Mouse (Mus musculus) A20 (cell line): ENCODE measurements at regions not wholly inside any gene's neighbourhood (a gene's known extent, or its start where the extent isn't known, plus 50 kb on each side); places are given as distances from the start of the nearest gene placed in this dataset.

ENCODE experiments used
- DNase-seq: peaks from one replicate; pipeline ENCODE4 v3.0.0-alpha.2; 2011; ENCODE audit warnings: low read depth, low spot score

DNA sequence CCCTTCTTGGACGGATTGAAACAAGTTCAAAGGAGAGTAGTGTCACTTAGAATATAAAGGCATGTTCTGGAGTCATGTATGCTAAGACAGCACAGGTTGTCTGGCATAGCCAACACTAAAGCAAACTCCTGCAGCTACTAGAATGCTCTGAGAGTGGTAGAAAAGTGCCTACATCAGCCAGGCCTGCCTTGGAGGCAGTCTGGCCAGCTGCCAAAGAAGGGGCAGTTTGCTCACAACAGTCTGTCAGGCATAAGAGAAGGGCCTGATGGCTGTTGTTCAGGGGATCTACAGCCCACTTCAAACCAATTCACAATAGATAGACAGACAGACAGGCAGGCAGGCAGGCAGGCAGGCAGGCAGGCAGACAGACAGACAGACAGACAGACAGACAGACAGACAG is 136.5 kb upstream of the Dap start:
- no peak for DNase-seq

DNA sequence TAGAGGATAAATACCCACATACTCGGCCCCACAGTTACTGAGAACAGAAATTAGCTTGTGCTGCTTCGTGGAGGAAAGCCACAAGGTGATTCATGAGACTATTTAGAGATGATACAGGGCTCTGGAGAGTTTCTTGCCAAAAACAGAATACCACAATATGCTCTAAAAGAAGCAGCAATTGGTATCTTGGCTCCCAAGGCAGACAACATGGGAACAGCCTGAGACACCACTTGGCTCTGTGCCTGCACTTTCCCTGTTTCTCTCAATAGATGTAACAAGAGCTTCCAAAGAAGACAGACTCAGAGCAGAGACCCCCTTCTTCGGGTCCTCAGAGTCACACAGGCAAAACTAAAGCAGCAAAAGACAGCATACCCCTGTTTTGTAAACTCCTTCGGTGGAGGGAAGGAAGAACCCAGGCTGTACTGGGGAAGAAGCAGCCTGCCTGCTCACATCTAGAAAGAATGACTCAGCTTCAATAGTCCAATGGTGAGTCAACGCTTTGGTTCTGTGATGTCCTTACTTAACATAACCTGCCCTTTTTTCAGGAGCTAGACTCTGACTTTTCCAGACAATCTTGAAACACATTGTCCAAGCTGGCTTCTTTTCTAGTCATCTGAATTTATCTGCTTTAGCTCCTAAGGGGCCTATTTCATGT is 132.1 kb upstream of the Dap start:
- no peak for DNase-seq

GRCm38 (mm10) chr15:31096206-31096605 is 127.9 kb upstream of the Dap start:
- no peak for DNase-seq

DNA sequence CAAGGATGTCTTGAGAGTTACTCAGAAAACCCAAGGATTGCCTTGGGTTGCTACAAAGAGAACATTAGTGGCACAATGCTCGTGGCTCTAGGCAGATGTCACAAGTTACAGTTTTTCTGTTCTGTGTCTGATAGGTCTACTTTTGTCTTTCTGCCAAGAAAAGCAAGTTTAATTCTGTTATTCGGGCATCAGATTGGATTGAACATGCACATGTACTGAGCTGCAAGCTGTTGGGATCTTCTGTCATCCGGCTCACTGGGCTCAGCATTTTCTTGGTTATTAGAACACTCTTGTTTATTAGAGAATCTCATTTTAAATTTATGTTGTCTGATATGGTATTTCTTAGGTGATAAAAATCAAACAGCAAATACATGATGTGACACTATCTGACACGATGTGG is 126.8 kb upstream of the Dap start:
- DNase-seq: no peak

- no peak for DNase-seq
Measured at GRCm38 (mm10) chr15:31104743-31105142, 119.4 kb upstream of the Dap start.

DNA sequence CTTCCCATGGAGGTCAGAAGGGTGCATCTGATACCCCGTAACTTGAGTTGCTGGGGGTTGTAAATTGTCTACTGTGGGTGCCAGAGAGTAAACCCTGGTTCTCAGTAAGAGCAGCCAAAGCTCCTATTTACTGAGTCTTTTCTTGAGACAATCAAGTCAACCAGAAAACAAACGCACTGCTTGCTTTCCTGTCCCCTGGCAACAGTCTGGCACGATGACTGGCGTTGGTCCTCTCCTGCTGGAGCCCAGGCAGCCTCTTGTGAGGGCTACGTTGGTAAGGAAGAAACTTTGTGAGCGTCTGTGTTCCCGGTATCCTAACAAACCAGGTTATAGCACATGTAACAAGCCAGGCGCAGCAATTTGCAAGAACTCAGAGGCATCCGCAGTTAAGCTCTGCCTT is 117.2 kb upstream of the Dap start:
- DNase-seq: no peak

- DNase-seq: no peak
Measured at GRCm38 (mm10) chr15:31113216-31113615, 110.9 kb upstream of the Dap start.

DNA sequence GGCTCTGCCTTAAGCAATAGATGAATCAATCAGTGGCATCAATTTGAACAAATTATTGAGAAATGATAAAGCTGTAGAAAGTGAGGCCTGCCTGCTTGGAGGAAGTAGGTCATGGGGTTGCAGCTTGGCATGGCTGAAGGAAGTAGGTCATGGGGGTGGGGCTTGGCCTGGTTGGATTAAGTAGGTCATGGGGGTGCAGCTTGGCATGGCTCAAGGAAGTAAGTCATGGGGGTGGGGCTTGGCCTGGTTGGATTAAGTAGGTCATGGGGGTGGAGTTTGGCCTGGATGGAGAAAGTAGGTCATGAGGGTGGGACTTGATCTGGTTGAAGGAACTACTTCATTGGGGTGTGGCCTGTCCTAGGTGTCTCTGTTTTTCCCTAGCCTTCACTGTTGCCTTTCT is 106.8 kb upstream of the Dap start:
- no peak for DNase-seq

DNA sequence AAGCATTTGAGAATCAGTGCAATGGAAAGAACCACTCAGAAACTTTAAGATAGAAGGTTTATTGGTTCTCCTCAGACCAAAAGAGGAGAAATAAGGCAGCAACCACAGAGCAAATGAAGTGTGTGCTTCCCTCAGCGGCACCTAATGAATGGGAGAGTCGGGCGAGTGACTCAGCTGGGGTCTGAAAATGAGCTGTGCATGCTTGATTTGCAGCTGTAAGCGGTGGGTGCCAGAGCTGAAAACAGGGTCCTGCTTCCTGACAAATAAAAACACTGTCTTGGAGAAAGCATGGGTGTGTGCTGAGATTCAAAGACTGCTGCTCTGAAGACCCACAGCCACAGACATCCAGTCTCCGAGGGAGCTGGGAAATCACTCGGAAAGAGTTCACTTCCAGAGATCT is 104.0 kb upstream of the Dap start:
- DNase-seq: no peak

DNA sequence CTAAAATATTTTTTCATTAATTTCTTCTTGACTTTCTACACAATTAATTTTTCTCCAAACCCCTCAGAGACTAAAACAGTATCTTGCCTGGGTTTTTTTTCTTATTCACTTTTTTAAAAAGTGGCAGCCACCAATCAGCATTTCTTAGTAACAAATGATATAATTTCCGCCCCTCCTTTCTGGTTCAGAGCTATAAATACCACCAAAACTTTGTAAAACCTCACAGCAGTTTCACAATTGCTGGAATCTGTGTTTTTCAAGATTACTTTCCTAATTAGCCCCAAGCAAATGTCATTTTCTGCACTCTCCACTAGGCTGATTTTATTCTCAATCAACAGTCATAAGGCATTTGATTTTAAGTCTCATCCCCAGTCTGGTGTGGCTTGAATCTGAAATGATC is 98.3 kb upstream of the Dap start:
- no peak for DNase-seq

- DNase-seq: no peak
Measured at GRCm38 (mm10) chr15:31126999-31127398, 97.1 kb upstream of the Dap start.

GRCm38 (mm10) chr15:31134891-31135290 is 89.2 kb upstream of the Dap start:
- no peak for DNase-seq

DNA sequence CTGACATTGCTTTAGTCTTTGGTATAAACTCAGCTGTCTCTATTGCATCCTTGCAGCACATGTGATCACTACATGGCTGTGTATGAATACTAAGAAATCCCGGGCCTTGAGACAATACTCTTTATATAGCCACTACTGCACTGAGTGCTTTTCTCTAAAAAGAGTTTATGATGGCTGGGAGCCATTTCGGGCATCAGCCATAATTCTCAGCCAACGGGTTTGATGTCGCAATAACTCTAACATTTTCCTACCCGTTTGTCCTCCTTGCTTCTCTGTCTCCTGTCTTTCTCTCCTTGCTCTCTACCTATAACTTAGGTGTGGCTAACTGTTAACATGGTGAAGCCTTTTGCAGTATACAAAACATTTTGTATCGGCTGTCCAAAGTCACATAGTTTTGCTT is 85.5 kb upstream of the Dap start:
- no peak for DNase-seq

DNA sequence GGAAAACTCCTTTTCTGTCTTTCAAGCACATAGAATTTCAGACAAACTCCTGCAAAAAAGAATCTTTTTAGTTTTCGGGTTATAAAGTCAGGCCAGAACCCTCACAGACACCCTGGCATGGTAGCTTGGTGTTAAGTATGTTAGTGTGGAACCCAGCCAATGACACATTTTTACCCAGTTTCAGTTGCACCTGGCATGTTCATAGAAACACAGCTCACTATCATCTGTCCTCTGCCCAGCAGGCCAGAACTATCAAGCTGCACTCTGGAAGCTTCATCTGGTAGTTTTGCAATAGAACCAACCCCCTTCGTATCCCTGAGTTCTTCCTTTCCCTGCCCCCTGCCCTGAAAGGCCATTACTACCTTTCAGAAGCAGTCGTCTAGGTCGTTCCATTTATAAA is 82.4 kb upstream of the Dap start:
- DNase-seq: no peak

DNA sequence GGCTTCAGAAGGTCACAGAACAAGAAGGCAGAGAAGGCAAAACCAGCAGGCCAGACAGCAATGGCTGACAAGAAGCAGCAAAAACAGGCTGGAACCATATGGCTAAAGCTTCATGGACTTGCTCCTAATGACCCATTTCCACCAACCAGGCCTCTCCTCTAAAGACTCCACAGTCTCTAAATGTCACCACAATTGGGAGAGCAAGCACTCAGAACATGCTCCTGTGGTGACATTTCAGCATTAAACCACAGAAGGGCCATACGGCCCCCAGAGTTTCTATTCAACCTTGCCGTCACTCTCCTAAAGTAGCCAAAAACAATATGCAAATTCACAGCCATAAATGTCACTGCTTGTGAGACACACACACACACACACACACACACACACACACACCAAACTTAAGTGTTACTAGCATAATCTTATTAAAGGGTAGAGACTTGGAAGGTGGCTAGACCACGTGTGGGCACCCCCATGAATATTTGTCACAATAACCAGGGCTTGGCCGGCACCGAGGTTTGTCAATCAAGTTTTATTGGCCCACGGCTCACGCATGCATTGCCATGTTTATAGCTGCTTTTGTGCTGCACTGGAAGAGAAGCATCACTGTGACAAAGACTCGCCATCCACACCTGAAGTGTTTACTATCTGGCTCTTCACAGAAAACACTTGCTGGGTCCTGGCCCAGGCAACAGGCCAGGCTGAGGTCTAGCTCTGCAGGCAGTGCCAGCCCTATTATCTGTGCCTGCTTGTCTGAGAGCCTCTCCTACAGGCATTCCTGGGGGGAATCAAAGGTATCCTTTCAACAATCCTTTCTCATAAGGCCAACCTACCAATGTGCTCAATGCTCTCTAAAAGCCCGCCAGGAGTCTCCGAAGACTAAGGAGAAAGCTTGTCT is 75.6 kb upstream of the Dap start:
- no peak for DNase-seq

GRCm38 (mm10) chr15:31149855-31150254 is 74.3 kb upstream of the Dap start:
- no peak for DNase-seq

DNA sequence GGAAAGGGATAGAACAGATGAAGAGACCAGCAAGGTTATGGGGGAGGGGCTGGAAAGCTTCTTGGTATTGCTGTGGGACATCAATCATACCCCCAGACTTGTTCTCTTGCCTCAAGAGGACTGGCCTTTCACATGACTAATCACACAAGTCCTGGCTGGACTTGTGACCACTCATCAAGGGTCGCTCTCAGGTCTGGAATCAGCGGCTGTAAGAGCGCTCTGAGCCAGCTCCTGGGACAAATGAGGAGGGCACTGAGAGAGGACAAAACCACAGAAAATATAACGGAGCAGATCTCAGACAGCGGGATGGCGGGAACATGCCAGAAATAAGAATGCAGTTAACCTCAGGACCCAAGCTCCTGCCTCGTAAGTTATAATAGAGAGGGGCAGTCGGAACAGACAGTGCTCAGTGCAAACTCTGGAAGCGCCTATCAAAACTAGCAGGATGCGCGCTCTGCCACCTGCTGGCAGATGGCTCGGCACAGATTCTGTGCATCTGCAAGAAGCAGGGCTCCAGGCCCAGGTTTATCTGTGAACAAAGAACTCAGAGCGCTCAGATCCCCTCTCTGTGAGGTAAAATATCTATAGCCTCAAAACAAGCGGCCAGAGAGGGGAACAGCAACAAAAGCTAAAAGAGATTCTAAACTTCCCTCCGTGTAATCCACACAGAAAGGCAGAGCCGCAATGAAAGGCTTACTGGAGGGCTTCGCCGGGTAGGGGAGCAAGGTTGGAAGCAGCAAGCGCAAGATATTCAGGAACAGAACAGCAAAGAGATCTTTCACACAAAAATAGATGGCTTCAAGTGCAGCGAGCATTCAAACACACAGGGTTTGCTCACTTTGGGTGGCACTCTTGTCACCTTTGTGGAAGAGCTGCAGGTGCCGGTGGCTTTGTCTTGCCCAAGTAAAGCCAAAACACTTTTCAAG is 73.3 kb upstream of the Dap start:
- DNase-seq: no peak

GRCm38 (mm10) chr15:31155141-31155540 is 69.0 kb upstream of the Dap start:
- DNase-seq: no peak

DNA sequence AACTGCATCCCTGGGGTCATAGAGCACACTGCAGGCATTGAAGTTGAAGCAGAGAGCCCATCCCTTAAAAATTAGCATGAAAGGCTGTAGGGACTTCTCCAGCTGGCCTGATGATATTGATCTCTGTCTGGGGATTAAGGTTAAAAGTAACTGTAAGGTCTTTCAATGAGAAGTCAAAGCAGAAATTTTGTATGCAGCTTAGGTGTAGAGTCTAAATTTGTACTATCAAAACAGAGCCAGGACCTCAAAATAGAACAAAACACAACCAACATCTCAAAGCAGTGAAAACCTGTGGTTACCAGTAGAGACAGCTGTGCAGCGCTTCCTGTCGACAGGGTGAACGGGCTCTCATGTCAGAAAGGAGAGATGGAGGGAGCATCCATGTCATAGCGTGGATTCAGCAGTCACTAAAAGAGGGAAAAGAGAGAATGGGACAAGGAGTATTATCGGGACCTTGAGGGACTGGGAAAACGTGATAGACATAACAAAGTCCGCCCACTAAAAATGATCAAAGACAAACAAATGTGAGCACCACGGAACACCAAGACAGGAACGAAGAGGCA is 57.5 kb upstream of the Dap start:
- peak; percentile 64 for DNase-seq

GRCm38 (mm10) chr15:31167506-31167905 is 56.6 kb upstream of the Dap start:
- DNase-seq: peak; percentile 32

- no peak for DNase-seq
Measured at GRCm38 (mm10) chr15:31168191-31168590, 55.9 kb upstream of the Dap start.
